Mouse (Mus musculus) E14TG2a.4 (cell line): ENCODE measurements around the gene Dusp21.

ENCODE experiments used
- H3K27me3 ChIP-seq: 2 replicates; pipeline ENCODE4 v1.6.1; 2014; ENCODE audit warnings: low read length, control low read depth; ENCODE audit not compliant: insufficient read depth
- H3K36me3 ChIP-seq: 2 replicates; pipeline ENCODE4 v1.6.1; 2014; ENCODE audit warnings: low read length, control low read depth; ENCODE audit not compliant: insufficient read depth
- H3K4me1 ChIP-seq: replicated peaks from 2 replicates; pipeline ENCODE4 v1.6.1; 2014; ENCODE audit warnings: low read depth, low read length, control low read depth
- H3K4me3 ChIP-seq: replicated peaks from 2 replicates; pipeline ENCODE4 v1.5.1; 2014; ENCODE audit warnings: mild to moderate bottlenecking, low read length
- H3K9me3 ChIP-seq: 2 replicates; pipeline ENCODE4 v1.6.1; 2014; ENCODE audit warnings: low read length, control low read depth
- CTCF ChIP-seq: conservative IDR thresholded peaks from 2 replicates; pipeline ENCODE4 v1.5.1; 2014; ENCODE audit warnings: low read length
- NANOG ChIP-seq: IDR thresholded peaks from 2 replicates; pipeline ENCODE4 v1.6.1; 2014; ENCODE audit warnings: borderline replicate concordance, low read length, mixed read lengths
- POU5F1 ChIP-seq: IDR thresholded peaks from 2 replicates; pipeline ENCODE4 v1.6.1; 2014; ENCODE audit warnings: low read length, borderline replicate concordance

Dusp21 gene

GRCm38 (mm10) chrX:18145557-18145956 is at the start of gene Dusp21:
Gene Dusp21, plus strand, starts transcription at chrX:18145857.
- Histone ChIP-seq H3K27me3 (no peaks in the 10 kb centered on the region), H3K4me1 (no peaks in the 10 kb centered on the region), H3K9me3 (peaks cover 3% of the 10 kb centered on the region; the same call in 1 of the 2 replicates), H3K4me3 (no peak within 1 kb of the TSS), H3K36me3 (no peaks in the 10 kb centered on the region)
- TF ChIP-seq CTCF (no peak), NANOG (no peak), POU5F1 (no peak)

GRCm38 (mm10) chrX:18160734-18161442 is 15.2 kb downstream of the Dusp21 start:
- peak overlapping the region; percentile 89 for H3K4me3 ChIP-seq
- H3K27me3 ChIP-seq = no peaks in the 10 kb centered on the region
- H3K36me3 ChIP-seq = no peaks in the 10 kb centered on the region
- TF ChIP-seq NANOG (no peak), CTCF (no peak), POU5F1 (no peak)
- no peaks in the 10 kb centered on the region for H3K9me3 ChIP-seq
- H3K4me1 ChIP-seq = peaks cover 4% of the 10 kb centered on the region

- no peaks in the 10 kb centered on the region for H3K27me3 ChIP-seq
- H3K36me3 ChIP-seq = no peaks in the 10 kb centered on the region
- no peak for TF ChIP-seq POU5F1
- no peak for TF ChIP-seq CTCF
- TF ChIP-seq NANOG = no peak
- peaks cover 4% of the 10 kb centered on the region for H3K4me1 ChIP-seq
- no peaks in the 10 kb centered on the region for H3K9me3 ChIP-seq
- peak overlapping the region; percentile 89 for H3K4me3 ChIP-seq
Observed at GRCm38 (mm10) chrX:18161796-18162191, 16.1 kb downstream of the Dusp21 start.

- H3K36me3 ChIP-seq = no peaks in the 10 kb centered on the region
- no peaks in the 10 kb centered on the region for H3K27me3 ChIP-seq
- TF ChIP-seq NANOG = no peak
- no peak for TF ChIP-seq POU5F1
- no peak for TF ChIP-seq CTCF
- H3K4me3 ChIP-seq = peak within 1 kb of the TSS; percentile 89
- H3K4me1 ChIP-seq = peaks cover 4% of the 10 kb centered on the region
- H3K9me3 ChIP-seq = no peaks in the 10 kb centered on the region
Observed at GRCm38 (mm10) chrX:18162192-18162857, 16.7 kb downstream of the Dusp21 start, which contains the start of gene Kdm6a. Gene Kdm6a, plus strand, starts transcription at chrX:18162575.

- H3K27me3 ChIP-seq = no peaks in the 10 kb centered on the region
- peaks cover 4% of the 10 kb centered on the region for H3K4me1 ChIP-seq
- H3K4me3 ChIP-seq = peak overlapping the region; percentile 89
- TF ChIP-seq NANOG = no peak
- no peaks in the 10 kb centered on the region for H3K36me3 ChIP-seq
- no peaks in the 10 kb centered on the region for H3K9me3 ChIP-seq
Observed at GRCm38 (mm10) chrX:18162861-18163731, 17.4 kb downstream of the Dusp21 start.

- no peaks in the 10 kb centered on the region for H3K36me3 ChIP-seq
- no peaks in the 10 kb centered on the region for H3K27me3 ChIP-seq
- no peaks in the 10 kb centered on the region for H3K9me3 ChIP-seq
- TF ChIP-seq CTCF (no peak), NANOG (no peak), POU5F1 (no peak)
- peak overlapping the region; percentile 89 for H3K4me3 ChIP-seq
- peaks cover 4% of the 10 kb centered on the region for H3K4me1 ChIP-seq
Observed at GRCm38 (mm10) chrX:18163917-18164624, 18.4 kb downstream of the Dusp21 start.

- Histone ChIP-seq H3K4me1 (peaks cover 4% of the 10 kb centered on the region), H3K27me3 (no peaks in the 10 kb centered on the region), H3K36me3 (no peaks in the 10 kb centered on the region), H3K9me3 (no peaks in the 10 kb centered on the region), H3K4me3 (peak overlapping the region; percentile 89)
- TF ChIP-seq NANOG (no peak), CTCF (no peak), POU5F1 (no peak)
Observed at GRCm38 (mm10) chrX:18165121-18165520, 19.5 kb downstream of the Dusp21 start.

GRCm38 (mm10) chrX:18166961-18167360 is 21.3 kb downstream of the Dusp21 start:
- Histone ChIP-seq H3K27me3 (no peaks in the 10 kb centered on the region), H3K36me3 (no peaks in the 10 kb centered on the region), H3K9me3 (no peaks in the 10 kb centered on the region), H3K4me3 (no peak overlapping the region), H3K4me1 (peaks cover 3% of the 10 kb centered on the region)
- no peak for TF ChIP-seq CTCF
- no peak for TF ChIP-seq NANOG
